Mouse (Mus musculus): ENCODE data around the gene Ubxn11. TPM values are rescaled to one million over a fixed set of nuclear protein-coding genes. Genes with fewer than 3 reads are reported as not detected.

The Ubxn11 gene
- polyA plus RNA-seq (2012; rRNA removed), result 25.1 and 28.4 TPM in 2 replicates

DNA sequence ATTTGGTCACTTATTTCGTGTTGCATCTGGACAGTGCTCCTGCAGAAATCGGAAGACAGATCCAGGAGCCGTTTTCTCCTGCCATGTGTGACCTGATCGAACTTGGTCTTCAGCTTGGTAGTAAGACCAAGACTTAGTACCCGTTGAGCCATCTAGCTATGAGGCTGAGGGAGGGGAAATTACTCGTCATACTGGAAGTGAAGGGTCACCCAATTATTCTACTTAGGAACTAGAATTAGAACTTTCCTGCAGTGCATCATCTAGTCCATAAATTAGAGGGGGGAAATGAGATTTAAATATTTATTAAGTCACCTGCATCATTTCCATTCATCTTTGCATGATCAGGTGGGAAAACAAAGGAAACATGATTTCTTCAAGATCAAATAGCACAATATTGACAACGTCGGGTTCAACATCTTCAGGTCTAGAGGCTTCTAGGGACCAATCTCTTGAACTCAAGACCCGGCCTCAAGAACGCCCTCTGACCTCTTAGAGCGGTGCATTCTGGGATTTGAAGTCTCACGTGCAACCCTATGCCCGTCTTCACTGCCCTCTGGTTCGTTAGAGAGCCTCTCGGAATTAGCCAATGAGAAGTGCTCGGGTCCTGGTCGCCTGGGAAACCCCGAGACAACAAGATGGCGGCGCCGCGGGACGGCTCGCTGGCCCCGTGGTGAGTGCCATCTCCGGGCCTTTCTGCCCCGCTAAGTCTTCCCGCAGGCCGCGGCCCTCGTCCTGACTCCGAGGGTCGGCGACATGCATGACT lies at the start of gene Ubxn11:
TSS of gene Ubxn11 (plus strand) at position 592 of the 763 bp plus-strand sequence.
- peak; percentile 97 for DNase-seq (ENCODE audit: low read depth)

DNA sequence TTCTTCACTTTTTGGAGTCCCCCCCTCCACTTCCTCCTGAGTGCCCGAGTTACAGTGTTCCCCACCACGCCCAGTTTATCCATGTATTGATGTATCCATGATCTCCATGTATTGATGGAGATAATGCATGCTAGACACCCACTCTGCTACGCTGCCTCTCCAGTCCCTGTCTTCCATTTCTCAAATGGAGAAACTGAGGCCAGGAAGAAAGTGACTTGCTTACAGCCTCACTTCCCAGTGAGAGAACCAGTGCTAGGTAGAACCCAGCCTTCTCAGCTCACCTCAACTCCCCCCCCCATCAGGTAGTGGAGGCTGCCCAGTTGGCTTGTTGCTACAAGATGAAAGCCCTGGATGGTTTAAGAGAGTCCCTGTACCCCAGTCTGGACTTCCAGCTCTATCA lies 48.8 kb upstream of the Ubxn11 start, which contains the start of gene Zfp683:
TSS of gene Zfp683 (plus strand) at position 301 of the 400 bp plus-strand sequence.
- no peak for TF ChIP-seq CTCF (IDR thresholded peaks at IDR 0.05; ENCODE audit: borderline replicate concordance, extremely low read depth, insufficient read depth, insufficient read length)
- TF ChIP-seq POLR2A (IDR thresholded peaks at IDR 0.05; ENCODE audit: borderline replicate concordance, extremely low read depth, insufficient read depth, insufficient read length, poor library complexity, severe bottlenecking), result no peak

More for the DNA sequence above, at the start of gene Ubxn11:
- TF ChIP-seq POLR2A (IDR thresholded peaks at IDR 0.05; ENCODE audit: borderline replicate concordance, extremely low read depth, insufficient read depth, insufficient read length, poor library complexity, severe bottlenecking), result 0 out of 2 replicates have a peak, but pooled peaks have one; percentile 51
- no peak for TF ChIP-seq CTCF (IDR thresholded peaks at IDR 0.05; ENCODE audit: borderline replicate concordance, extremely low read depth, insufficient read depth, insufficient read length)

DNA sequence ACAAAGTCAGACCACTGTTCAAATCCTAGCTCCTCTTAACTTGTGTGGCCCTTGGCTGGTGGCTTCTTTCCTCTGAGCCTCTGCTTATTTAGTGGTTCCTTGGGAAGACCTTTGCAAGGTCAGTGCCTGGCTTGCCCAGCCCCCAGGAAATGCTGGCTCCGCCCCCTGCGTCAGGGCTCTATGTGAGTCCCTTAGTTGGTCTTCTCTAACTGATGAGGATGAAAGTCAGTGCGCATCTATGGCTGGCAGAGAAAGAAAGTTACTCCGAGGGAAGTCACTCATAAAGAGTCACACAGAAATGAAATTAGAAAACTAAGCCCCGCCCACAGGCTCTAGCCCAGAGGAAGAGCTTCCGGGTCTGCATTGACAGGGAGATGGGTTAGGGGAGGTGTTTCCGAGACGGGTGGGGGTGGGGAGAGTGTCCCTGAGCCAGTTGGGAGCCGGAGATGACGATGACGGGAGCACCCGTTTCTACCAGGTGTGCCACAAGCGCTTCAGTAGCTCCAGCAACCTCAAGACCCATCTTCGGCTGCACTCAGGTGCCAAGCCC lies 44.1 kb upstream of the Ubxn11 start:
- no peak for TF ChIP-seq CTCF (IDR thresholded peaks at IDR 0.05; ENCODE audit: borderline replicate concordance, extremely low read depth, insufficient read depth, insufficient read length)
- TF ChIP-seq POLR2A (IDR thresholded peaks at IDR 0.05; ENCODE audit: borderline replicate concordance, extremely low read depth, insufficient read depth, insufficient read length, poor library complexity, severe bottlenecking), result no peak
- DNase-seq (ENCODE audit: low read depth), result no peak

More for the DNA sequence above, 48.8 kb upstream of the Ubxn11 start, which contains the start of gene Zfp683:
- DNase-seq (ENCODE audit: low read depth), result no peak

GRCm38 (mm10) chr4:134058908-134059307 lies 43.5 kb upstream of the Ubxn11 start:
- TF ChIP-seq CTCF (IDR thresholded peaks at IDR 0.05; ENCODE audit: borderline replicate concordance, extremely low read depth, insufficient read depth, insufficient read length) (no peak), POLR2A (IDR thresholded peaks at IDR 0.05; ENCODE audit: borderline replicate concordance, extremely low read depth, insufficient read depth, insufficient read length, poor library complexity, severe bottlenecking) (no peak)
- DNase-seq (ENCODE audit: low read depth), result no peak

GRCm38 (mm10) chr4:134060135-134060865 lies 42.1 kb upstream of the Ubxn11 start, which contains the start of gene Crybg2:
Gene Crybg2 (plus strand): TSS chr4:134060815.
- DNase-seq (ENCODE audit: low read depth), result no peak
- TF ChIP-seq CTCF (IDR thresholded peaks at IDR 0.05; ENCODE audit: borderline replicate concordance, extremely low read depth, insufficient read depth, insufficient read length), result no peak
- no peak for TF ChIP-seq POLR2A (IDR thresholded peaks at IDR 0.05; ENCODE audit: borderline replicate concordance, extremely low read depth, insufficient read depth, insufficient read length, poor library complexity, severe bottlenecking)

GRCm38 (mm10) chr4:134061166-134061830 lies 41.1 kb upstream of the Ubxn11 start:
- DNase-seq (ENCODE audit: low read depth), result no peak
- no peak for TF ChIP-seq CTCF (IDR thresholded peaks at IDR 0.05; ENCODE audit: borderline replicate concordance, extremely low read depth, insufficient read depth, insufficient read length)
- TF ChIP-seq POLR2A (IDR thresholded peaks at IDR 0.05; ENCODE audit: borderline replicate concordance, extremely low read depth, insufficient read depth, insufficient read length, poor library complexity, severe bottlenecking), result no peak

GRCm38 (mm10) chr4:134061944-134062446 lies 40.4 kb upstream of the Ubxn11 start:
- no peak for TF ChIP-seq CTCF (IDR thresholded peaks at IDR 0.05; ENCODE audit: borderline replicate concordance, extremely low read depth, insufficient read depth, insufficient read length)
- TF ChIP-seq POLR2A (IDR thresholded peaks at IDR 0.05; ENCODE audit: borderline replicate concordance, extremely low read depth, insufficient read depth, insufficient read length, poor library complexity, severe bottlenecking), result no peak
- DNase-seq (ENCODE audit: low read depth), result no peak

DNA sequence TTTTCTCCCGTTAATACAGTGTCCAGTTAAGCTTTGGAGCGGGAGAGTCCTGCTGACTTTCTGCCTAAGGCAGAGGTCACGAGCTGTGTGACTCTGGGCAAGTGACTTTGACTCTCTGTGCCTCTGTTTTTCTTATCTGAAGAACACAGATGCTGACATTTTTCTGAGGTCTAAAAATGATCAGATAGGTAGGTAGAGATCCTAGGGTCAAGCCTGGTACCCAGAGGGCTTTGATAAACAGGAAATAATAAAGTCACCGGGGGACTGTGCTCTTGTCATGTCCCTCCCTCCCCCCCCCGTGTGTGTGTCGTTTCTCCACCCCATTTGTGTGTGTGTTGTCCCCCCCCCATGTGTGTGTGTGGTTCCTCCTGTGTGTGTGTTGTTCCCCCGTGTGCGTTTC lies 39.8 kb upstream of the Ubxn11 start:
- no peak for DNase-seq (ENCODE audit: low read depth)
- TF ChIP-seq CTCF (IDR thresholded peaks at IDR 0.05; ENCODE audit: borderline replicate concordance, extremely low read depth, insufficient read depth, insufficient read length), result no peak
- no peak for TF ChIP-seq POLR2A (IDR thresholded peaks at IDR 0.05; ENCODE audit: borderline replicate concordance, extremely low read depth, insufficient read depth, insufficient read length, poor library complexity, severe bottlenecking)

DNA sequence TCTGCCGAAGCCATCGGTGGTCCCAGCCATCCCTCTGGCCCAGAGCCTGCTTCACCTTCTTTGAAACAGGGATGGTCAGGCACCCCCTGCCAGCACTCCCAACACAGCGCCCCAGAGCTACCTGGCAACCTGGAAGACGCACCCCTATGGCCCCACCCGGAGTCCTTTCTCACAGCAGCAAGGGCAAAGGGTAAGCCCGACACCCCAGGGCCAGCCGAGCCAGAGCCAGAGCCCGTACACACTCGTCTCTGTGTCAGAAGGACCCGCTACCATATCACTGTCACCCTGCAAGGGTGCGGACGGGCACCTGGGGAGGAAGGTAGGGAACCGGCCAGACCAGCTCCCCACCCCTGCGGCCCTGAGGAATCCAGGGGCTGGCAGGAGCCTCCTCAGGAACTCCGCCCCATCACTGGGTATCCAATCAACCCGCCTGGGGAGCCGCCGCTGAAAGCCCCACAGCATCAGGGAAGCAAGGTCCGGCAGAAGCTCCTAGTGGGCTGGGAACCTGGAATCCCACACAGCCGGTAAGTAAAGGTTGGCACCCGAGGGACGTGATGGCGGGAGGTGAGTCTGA lies 36.9 kb upstream of the Ubxn11 start:
- TF ChIP-seq CTCF (IDR thresholded peaks at IDR 0.05; ENCODE audit: borderline replicate concordance, extremely low read depth, insufficient read depth, insufficient read length), result no peak
- TF ChIP-seq POLR2A (IDR thresholded peaks at IDR 0.05; ENCODE audit: borderline replicate concordance, extremely low read depth, insufficient read depth, insufficient read length, poor library complexity, severe bottlenecking), result no peak
- no peak for DNase-seq (ENCODE audit: low read depth)

GRCm38 (mm10) chr4:134067383-134067782 lies 35.0 kb upstream of the Ubxn11 start:
- DNase-seq (ENCODE audit: low read depth), result no peak
- TF ChIP-seq CTCF (IDR thresholded peaks at IDR 0.05; ENCODE audit: borderline replicate concordance, extremely low read depth, insufficient read depth, insufficient read length), result no peak
- TF ChIP-seq POLR2A (IDR thresholded peaks at IDR 0.05; ENCODE audit: borderline replicate concordance, extremely low read depth, insufficient read depth, insufficient read length, poor library complexity, severe bottlenecking), result no peak
